Mouse (Mus musculus) embryonic facial prominence, embryonic 15.5 days (tissue): ENCODE measurements around the gene Slc2a1. TPM values are rescaled to one million over a fixed set of nuclear protein-coding genes. Genes with fewer than 3 reads are reported as not detected.
A peak's percentile ranks its signal among the peaks of the same experiment; 100 is the strongest.

Experiments used
- ATAC-seq: fragments of 200-750 bp; cut with Nextera tagmentation; 2 replicates; pipeline ENCODE4 v1.8.0; 2017; ENCODE audit warnings: low read depth, moderate TSS enrichment; ENCODE audit not compliant: insufficient number of reproducible peaks, low FRiP score, low TSS enrichment
- H3K27ac ChIP-seq: fragments of 300-500 bp; sonication (generic); replicated peaks from 2 replicates; pipeline ENCODE4 v1.5.1; 2015; ENCODE audit warnings: mild to moderate bottlenecking, inconsistent platforms
- H3K27me3 ChIP-seq: fragments of 300-500 bp; sonication (generic); 2 replicates; pipeline ENCODE4 v1.6.1; 2015; ENCODE audit warnings: inconsistent platforms
- H3K36me3 ChIP-seq: fragments of 300-500 bp; sonication (generic); 2 replicates; pipeline ENCODE4 v1.6.1; 2015; ENCODE audit warnings: mild to moderate bottlenecking, inconsistent platforms
- H3K4me1 ChIP-seq: fragments of 300-500 bp; sonication (generic); 2 replicates; pipeline ENCODE4 v1.6.1; 2015; ENCODE audit warnings: inconsistent platforms
- H3K4me2 ChIP-seq: fragments of 300-500 bp; sonication (generic); replicated peaks from 2 replicates; pipeline ENCODE4 v1.6.1; 2015; ENCODE audit warnings: mild to moderate bottlenecking, inconsistent platforms
- H3K4me3 ChIP-seq: fragments of 300-500 bp; sonication (generic); replicated peaks from 2 replicates; pipeline ENCODE4 v1.5.1; 2015; ENCODE audit warnings: mild to moderate bottlenecking, inconsistent platforms
- H3K9ac ChIP-seq: fragments of 300-500 bp; sonication (generic); 2 replicates; pipeline ENCODE4 v1.6.1; 2015; ENCODE audit warnings: inconsistent platforms
- H3K9me3 ChIP-seq: fragments of 300-500 bp; sonication (generic); replicated peaks from 2 replicates; pipeline ENCODE4 v1.6.1; 2016; ENCODE audit warnings: inconsistent platforms
- WGBS: fragments of 180-500 bp; shearing (Covaris S2); methylation state at CpG from one replicate; pipeline ENCODE4 v1.1.7; 2015; 5-methylcytosine and 5-hydroxymethylcytosine counted together
- polyA plus RNA-seq: library from polyadenylated mRNA; unstranded; fragments of >200 nt; fragmentation: Nextera tagmentation; extraction: Ambion mirVana; gene quantifications from 2 replicates; pipeline ENCODE4 v1.2.1, GENCODE M21; 2015

The Slc2a1 gene
- 141 and 160 TPM in 2 replicates for polyA plus RNA-seq

DNA sequence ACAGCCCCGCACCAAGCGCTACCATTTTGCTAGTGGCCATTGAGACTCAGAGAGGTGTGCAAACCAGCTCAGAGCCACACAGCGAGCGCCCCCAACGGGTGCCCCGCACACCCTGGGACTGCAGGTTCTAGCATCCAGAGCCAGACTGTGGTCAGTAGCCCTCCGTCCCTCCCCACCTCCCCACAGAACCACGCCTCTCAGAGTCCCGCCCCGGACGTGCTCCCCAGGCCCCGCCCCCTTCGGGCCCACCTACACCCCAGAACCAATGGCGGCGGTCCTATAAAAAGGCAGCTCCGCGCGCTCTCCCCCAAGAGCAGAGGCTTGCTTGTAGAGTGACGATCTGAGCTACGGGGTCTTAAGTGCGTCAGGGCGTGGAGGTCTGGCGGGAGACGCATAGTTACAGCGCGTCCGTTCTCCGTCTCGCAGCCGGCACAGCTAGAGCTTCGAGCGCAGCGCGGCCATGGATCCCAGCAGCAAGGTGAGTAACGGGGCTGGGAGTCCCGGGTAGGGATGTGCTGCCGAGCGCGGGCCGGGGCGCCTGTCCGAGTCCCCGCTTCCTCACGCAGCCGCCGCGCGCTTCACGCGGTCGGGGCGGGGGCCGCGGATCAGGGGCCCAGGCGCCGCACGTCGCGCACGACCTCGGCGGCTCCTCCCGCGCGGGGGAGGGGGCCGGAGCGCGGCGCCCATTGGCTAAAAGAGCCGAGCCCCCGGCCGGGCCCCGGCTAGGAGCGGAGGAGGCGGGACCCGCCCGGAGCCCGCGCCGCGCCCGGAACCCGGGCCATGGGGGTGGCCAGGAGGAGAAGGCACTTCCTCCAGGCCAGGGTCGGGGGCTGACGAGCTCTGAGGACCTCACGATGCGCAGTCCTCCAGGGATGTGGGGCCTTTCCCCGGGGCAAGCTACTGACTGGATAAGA lies at the start of gene Slc2a1:
Slc2a1 (plus strand) TSS at position 217 of the 914 bp plus-strand sequence.
- peaks cover 62% of the 10 kb centered on the region for H3K4me1 ChIP-seq
- peak within 1 kb of the TSS; percentile 75 for H3K4me2 ChIP-seq
- peak within 1 kb of the TSS; percentile 99 for H3K27ac ChIP-seq
- no peaks in the 10 kb centered on the region for H3K9me3 ChIP-seq
- no peaks in the 10 kb centered on the region for H3K27me3 ChIP-seq
- WGBS: 1% methylated on average over 86 of the region's 88 CpGs
- no peaks in the 10 kb centered on the region for H3K36me3 ChIP-seq
- peak within 1 kb of the TSS; percentile 90 for H3K9ac ChIP-seq
- peak; percentile 94 for ATAC-seq
- H3K4me3 ChIP-seq: peak within 1 kb of the TSS; percentile 89

DNA sequence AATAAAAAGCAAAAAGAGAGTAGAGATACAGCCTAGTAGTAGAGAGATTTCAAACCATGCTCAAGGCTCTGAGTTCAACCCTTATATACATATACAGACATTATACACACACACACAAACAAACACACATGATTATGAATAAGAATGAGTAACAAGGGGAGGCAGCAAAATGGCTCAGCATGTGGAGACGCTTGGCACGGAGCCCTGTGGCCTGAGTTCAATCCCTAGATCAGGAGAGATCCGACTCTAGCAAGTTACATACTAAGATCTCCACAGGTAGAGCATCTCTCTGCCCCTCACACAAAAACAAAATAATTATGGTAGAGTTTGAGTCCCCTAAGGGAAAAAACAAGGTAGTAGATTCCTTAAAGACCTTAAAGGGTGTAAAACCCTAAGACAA lies 41.7 kb upstream of the Slc2a1 start:
- H3K9ac ChIP-seq: no peak overlapping the region
- no peak for ATAC-seq
- H3K9me3 ChIP-seq: no peaks in the 10 kb centered on the region
- peaks cover 12% of the 10 kb centered on the region for H3K4me1 ChIP-seq
- no peaks in the 10 kb centered on the region for H3K36me3 ChIP-seq
- peaks cover under 1% of the 10 kb centered on the region; the same call in 1 of the 2 replicates for H3K27me3 ChIP-seq
- H3K4me2 ChIP-seq: no peak overlapping the region
- no peak overlapping the region for H3K4me3 ChIP-seq
- 61% methylated on average over 3 of the region's 3 CpGs for WGBS
- H3K27ac ChIP-seq: 0 out of 2 replicates have a peak overlapping the region, but pooled peaks have one; percentile 34

DNA sequence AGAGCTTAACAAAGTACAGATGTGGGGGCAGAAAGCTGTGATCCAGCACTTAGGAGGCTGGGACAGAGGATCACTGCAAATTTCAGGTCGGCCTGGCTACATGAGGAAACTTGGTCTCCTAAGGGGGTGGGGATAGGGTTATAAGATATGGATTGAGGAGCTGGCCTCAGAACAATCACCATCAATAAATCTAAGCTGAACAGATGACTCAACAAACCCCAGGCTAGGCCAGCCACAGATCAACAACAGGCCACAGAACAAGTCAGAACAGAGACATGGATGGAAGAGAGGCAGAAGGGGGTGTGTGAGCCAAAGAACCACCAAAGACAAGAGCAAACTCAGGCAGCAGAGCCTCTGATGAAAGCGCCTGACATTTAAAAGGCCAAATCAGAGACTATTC lies 41.3 kb upstream of the Slc2a1 start:
- peaks cover 5% of the 10 kb centered on the region for H3K27me3 ChIP-seq
- H3K4me3 ChIP-seq: no peak overlapping the region
- 0 out of 2 replicates have a peak overlapping the region, but pooled peaks have one; percentile 34 for H3K27ac ChIP-seq
- no peak overlapping the region for H3K9ac ChIP-seq
- H3K4me1 ChIP-seq: peaks cover 16% of the 10 kb centered on the region
- H3K36me3 ChIP-seq: no peaks in the 10 kb centered on the region
- H3K9me3 ChIP-seq: no peaks in the 10 kb centered on the region
- 41% methylated on average over 2 of the region's 2 CpGs for WGBS
- no peak for ATAC-seq
- no peak overlapping the region for H3K4me2 ChIP-seq

DNA sequence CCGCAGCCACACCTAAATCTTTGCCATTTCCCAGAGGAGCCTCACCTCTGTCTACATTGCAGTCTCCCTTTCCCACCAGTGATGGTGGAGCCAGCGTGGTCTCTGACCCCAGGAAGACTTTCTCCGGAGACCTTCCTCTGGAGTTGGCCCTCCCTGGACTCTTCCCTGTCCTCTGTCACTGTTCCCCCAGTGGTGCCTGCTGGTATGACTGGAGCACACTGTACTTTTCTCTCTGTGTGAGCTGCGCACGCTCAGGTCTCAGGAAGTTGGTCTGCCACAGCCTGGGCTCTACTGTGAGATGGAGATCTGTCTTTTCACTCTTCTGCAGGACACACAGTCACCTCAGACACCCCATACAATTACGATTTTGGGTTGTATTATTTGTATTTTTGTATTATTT lies 39.6 kb upstream of the Slc2a1 start:
- Histone ChIP-seq H3K4me3 (no peak overlapping the region), H3K4me1 (peaks cover 33% of the 10 kb centered on the region), H3K36me3 (no peaks in the 10 kb centered on the region), H3K9ac (no peak overlapping the region), H3K27ac (no peak overlapping the region), H3K9me3 (no peaks in the 10 kb centered on the region), H3K27me3 (peaks cover 7% of the 10 kb centered on the region), H3K4me2 (no peak overlapping the region)
- WGBS: 65% methylated on average over 6 of the region's 6 CpGs
- no peak for ATAC-seq

DNA sequence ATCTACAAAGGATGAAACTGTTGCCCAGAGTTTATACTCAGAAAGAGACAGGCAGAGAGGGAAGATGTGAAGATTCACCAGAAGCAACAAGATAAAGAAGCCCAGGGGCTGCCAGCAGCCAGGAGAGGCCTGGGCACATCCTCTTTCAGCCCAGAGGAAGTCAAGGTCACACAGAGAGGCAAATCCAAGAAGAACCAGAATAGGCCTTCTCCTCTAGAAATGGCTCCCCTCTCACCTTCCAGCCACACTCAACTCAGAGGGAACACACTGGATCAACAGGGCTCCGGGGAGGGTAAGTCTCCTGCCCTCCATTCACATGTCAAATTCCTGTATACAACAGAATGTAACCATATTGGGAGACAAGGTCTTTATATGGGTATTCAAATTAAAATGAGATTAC lies 38.3 kb upstream of the Slc2a1 start:
- no peak overlapping the region for H3K9ac ChIP-seq
- 77% methylated on average over 1 of the region's 1 CpGs for WGBS
- H3K36me3 ChIP-seq: no peaks in the 10 kb centered on the region
- H3K9me3 ChIP-seq: no peaks in the 10 kb centered on the region
- H3K4me3 ChIP-seq: no peak overlapping the region
- H3K27ac ChIP-seq: no peak overlapping the region
- ATAC-seq: no peak
- H3K4me2 ChIP-seq: no peak overlapping the region
- H3K4me1 ChIP-seq: peaks cover 39% of the 10 kb centered on the region
- H3K27me3 ChIP-seq: peaks cover 7% of the 10 kb centered on the region

DNA sequence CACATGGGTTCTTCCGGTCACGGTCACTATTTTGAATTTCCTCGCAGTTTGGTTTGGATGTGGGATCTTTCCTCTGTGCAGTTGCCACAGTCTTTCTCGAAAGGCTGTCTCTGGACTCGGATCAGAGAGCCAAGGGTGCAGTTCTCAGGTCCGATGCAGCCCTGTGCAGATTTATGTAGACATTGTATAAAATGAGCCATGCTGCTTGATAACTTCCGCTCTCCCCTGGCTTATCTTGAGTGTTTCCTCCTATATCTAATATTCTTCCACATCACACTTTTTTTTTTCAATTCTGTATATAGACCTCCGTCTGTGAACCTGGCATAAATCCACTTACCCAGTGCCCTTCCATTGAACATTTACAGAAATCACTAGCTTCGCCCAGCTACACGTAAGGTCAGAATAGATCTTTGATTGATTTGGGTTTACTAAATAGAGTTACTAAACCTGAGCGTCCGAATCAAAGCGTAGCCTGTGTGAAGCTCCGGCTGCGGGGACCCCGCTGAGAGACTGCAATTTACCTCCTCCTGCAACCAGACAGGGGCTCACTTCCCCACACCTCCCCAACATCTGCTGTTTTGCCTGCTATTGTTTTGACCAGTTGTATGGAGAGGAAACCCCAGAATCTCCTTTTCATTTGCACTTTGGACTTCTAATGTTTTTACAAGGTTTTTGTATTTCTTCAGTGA lies 37.4 kb upstream of the Slc2a1 start:
- H3K36me3 ChIP-seq: no peaks in the 10 kb centered on the region
- H3K4me2 ChIP-seq: no peak overlapping the region
- WGBS: 39% methylated on average over 16 of the region's 16 CpGs
- no peak overlapping the region for H3K4me3 ChIP-seq
- H3K4me1 ChIP-seq: peaks cover 39% of the 10 kb centered on the region
- peak overlapping the region; percentile 81; the same call in 1 of the 2 replicates for H3K27ac ChIP-seq
- H3K9me3 ChIP-seq: no peaks in the 10 kb centered on the region
- H3K27me3 ChIP-seq: peaks cover 7% of the 10 kb centered on the region
- no peak for ATAC-seq
- H3K9ac ChIP-seq: no peak overlapping the region

DNA sequence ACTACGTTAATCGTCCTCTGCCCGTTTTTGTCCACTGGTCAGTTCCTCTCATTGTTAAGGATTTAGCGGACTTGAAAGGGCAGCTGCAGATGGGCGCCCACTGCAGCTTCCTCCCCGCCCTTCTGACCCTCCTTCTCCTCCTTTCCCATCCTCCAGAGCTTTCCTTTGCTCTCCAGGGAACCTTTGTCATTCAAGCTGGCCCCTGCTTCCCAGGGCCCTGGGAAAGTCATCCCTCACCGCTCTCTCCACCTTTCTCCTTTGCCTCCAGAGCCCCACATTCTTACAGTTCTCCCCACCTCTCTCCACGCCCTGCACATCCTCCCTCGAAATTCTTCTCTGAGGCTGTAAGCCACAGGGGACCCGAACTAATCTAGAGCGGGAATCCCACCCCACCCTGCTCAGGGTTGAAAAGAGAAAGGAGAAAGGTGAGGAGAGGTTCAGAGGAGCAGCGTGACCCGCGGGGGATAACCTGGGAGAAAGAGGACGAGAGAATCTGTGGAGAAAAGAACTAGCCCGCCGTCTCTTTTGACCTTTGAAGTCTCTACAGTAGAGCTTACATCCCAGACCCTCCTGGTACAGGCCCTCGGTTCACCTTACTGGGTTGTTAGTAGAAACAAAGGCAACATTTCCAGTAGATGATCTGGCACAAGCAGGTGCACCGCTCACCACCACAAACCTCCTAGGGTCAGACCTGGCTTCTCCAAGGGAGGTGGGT lies 36.7 kb upstream of the Slc2a1 start:
- peaks cover 41% of the 10 kb centered on the region for H3K4me1 ChIP-seq

DNA sequence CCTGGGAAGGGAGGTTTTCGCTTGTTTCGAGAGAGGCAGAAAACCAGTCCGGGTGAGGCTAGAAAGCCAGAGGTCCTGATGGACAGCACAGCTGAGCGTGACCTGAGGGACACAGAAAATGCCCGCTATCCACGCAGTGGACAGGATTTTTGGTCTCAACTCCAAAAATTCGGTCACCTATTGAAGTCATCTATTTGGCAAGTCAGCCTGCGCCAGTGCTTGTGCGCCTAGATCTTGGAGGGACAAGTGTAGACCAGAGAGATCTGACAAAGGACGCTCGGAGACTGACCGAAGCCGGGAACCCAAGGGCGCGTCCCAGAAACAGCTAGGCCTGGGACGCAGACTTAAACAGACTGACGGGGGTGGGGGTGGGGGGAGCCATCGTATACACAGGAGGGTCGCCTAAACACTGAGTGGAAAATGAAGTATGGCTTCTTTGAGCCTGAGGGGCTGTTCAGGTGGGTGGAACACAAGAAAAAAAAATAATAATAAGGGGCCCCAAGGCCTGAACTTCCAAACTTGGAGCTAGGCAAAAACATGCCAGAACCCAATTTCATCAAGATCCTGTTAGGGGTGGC lies 36.1 kb upstream of the Slc2a1 start:
- peak; percentile 13; the same call in 1 of the 2 replicates for ATAC-seq

More for the DNA sequence above, 36.7 kb upstream of the Slc2a1 start:
- H3K9ac ChIP-seq: no peak overlapping the region
- no peak overlapping the region for H3K4me3 ChIP-seq
- peak overlapping the region; percentile 48; the same call in 1 of the 2 replicates for H3K4me2 ChIP-seq
- H3K27me3 ChIP-seq: peaks cover 7% of the 10 kb centered on the region
- H3K9me3 ChIP-seq: no peaks in the 10 kb centered on the region
- 19% methylated on average over 19 of the region's 19 CpGs for WGBS
- H3K36me3 ChIP-seq: no peaks in the 10 kb centered on the region
- no peak for ATAC-seq
- H3K27ac ChIP-seq: peak overlapping the region; percentile 81

DNA sequence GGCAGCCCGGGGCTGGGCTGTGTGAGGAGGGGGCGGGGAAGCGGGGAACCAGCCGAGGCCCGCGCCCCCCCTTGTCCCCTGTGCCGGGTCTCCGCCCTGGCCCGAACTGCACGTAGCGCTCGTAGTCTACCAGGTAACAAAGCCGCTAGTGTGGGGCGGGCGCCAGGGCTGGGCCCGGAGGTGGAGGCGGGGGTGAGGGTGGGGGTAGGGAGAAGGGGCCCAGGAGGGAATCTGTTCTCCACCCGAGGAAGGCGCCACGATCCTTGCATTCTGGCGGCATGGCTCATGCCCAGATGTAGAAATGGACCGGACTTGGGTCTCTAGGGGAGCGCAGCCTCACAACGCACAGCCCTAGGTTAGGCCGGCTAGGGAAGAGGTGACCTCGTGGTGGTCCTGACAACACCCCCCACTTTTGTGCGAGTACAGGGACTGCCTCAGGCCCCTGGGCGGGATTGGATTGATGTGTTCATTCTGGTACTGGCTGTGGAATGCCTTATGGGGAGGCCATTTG lies 35.5 kb upstream of the Slc2a1 start:
- H3K27ac ChIP-seq: peak overlapping the region; percentile 81
- H3K27me3 ChIP-seq: peaks cover 7% of the 10 kb centered on the region
- no peaks in the 10 kb centered on the region for H3K9me3 ChIP-seq
- peak overlapping the region; percentile 27 for H3K4me3 ChIP-seq
- WGBS: 9% methylated on average over 23 of the region's 28 CpGs
- peak; percentile 87 for ATAC-seq
- H3K36me3 ChIP-seq: no peaks in the 10 kb centered on the region
- no peak overlapping the region for H3K9ac ChIP-seq
- H3K4me2 ChIP-seq: peak overlapping the region; percentile 48
- peaks cover 41% of the 10 kb centered on the region for H3K4me1 ChIP-seq

More for the DNA sequence above, 36.1 kb upstream of the Slc2a1 start:
- Histone ChIP-seq H3K4me2 (peak overlapping the region; percentile 48), H3K4me1 (peaks cover 41% of the 10 kb centered on the region), H3K4me3 (peak overlapping the region; percentile 27), H3K9ac (no peak overlapping the region), H3K27me3 (peaks cover 7% of the 10 kb centered on the region), H3K36me3 (no peaks in the 10 kb centered on the region), H3K9me3 (no peaks in the 10 kb centered on the region), H3K27ac (peak overlapping the region; percentile 81)
- 22% methylated on average over 19 of the region's 19 CpGs for WGBS

DNA sequence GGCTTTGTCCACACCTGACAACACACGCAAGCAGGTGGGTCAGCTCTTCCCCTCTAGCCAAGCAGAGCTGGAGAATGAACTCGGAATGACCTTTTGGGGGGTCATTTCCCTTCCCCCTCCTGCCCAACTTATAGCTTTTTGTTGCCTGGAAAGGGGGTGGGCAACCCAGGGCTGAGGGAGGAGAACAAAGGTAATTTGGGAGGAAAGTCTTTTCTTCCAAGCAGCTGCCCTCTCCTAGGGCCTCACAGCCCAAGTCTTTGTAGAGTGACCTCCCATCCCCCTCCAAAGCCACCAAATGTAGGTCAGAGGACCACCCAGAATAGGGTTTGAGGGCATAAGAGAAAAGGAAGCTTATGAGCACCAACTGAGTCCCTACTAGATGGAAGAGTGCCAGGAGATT lies 34.9 kb upstream of the Slc2a1 start:
- H3K36me3 ChIP-seq: no peaks in the 10 kb centered on the region
- H3K27me3 ChIP-seq: peaks cover 7% of the 10 kb centered on the region
- H3K4me1 ChIP-seq: peaks cover 41% of the 10 kb centered on the region
- no peaks in the 10 kb centered on the region for H3K9me3 ChIP-seq
- peak overlapping the region; percentile 81 for H3K27ac ChIP-seq
- 37% methylated on average over 2 of the region's 2 CpGs for WGBS
- H3K9ac ChIP-seq: no peak overlapping the region
- no peak for ATAC-seq
- no peak overlapping the region for H3K4me3 ChIP-seq
- no peak overlapping the region for H3K4me2 ChIP-seq
